ENCODE assay signal across 9 mouse cellular contexts in genomic region chr10:75062621-75063020, GRCm38 (mm10). TPM values are rescaled to one million over a fixed set of nuclear protein-coding genes. Genes with fewer than 3 reads are reported as not detected.
DNase-seq lines count a peak whose midpoint lies in the region; ATAC-seq and TF ChIP-seq lines count a peak whose summit lies in the region.
"Had no signal": no experiment of that assay in that cellular context is flagged by ENCODE, and none has a peak within 500 bp of the region (broad histone marks: within the 10 kb centered on the region; RNA-seq: fewer than 3 reads in every experiment).

No protein-coding gene starts in this region.

- ATAC-seq in heart, embryonic 11.5 days (replicated peaks; ENCODE audit: insufficient number of reproducible peaks, low FRiP score, low TSS enrichment) = no peak
- ATAC-seq in heart, postnatal 0 days (ENCODE audit: insufficient read depth, low read depth) = no peak
- ATAC-seq in liver, postnatal 0 days = no peak

- H3K27ac ChIP-seq in heart, embryonic 11.5 days (ENCODE audit: low read depth, low read length) = no peak overlapping the region
- H3K27ac ChIP-seq in heart, postnatal 0 days (ENCODE audit: low read depth) = no peak overlapping the region
- H3K27ac ChIP-seq in liver, postnatal 0 days (ENCODE audit: low read depth) = no peak overlapping the region

- DNase-seq in heart, postnatal 14 days = no peak
- DNase-seq in B cell, adult 2 months = peak; percentile 14 to 22
- DNase-seq in heart, postnatal 0 days (ENCODE audit: low spot score) = no peak
- no peak for DNase-seq in liver, postnatal 0 days
- no peak for DNase-seq in Muller cell, postnatal 12 days (ENCODE audit: inconsistent ontology term)
- no peak for DNase-seq in kidney, postnatal 10 days
- DNase-seq in frontal cortex, postnatal 10 days (ENCODE audit: low spot score in 2 of 2) = no peak
- DNase-seq: layer of hippocampus, adult 9-11 months had no signal

- H3K9me3 ChIP-seq in heart, embryonic 11.5 days (replicated peaks; ENCODE audit: control insufficient read depth, low read length) = no peaks in the 10 kb centered on the region
- no peaks in the 10 kb centered on the region for H3K9me3 ChIP-seq in heart, postnatal 0 days (replicated peaks; ENCODE audit: control insufficient read depth, low read length)
- H3K9me3 ChIP-seq in liver, postnatal 0 days (ENCODE audit: low read length) = no peaks in the 10 kb centered on the region

- H3K4me3 ChIP-seq in heart, embryonic 11.5 days (ENCODE audit: low read depth, low read length) = peak overlapping the region; percentile 83
- H3K4me3 ChIP-seq in heart, postnatal 0 days (ENCODE audit: low read depth, low read length) = peak overlapping the region; percentile 87; the same call in 1 of the 2 replicates
- peak overlapping the region; percentile 73 for H3K4me3 ChIP-seq in liver, postnatal 0 days (ENCODE audit: low read depth, low read length)

- intact Hi-C loops in heart, postnatal 14 days (cut with DNase I) = loop anchor here (5.0 kb wide), 1 partner anchor 40 kb away; no protein-coding TSS in a partner anchor

- TF ChIP-seq EP300 in heart, postnatal 0 days (IDR thresholded peaks at IDR 0.05; ENCODE audit: low read depth) = no peak
- no peak for TF ChIP-seq EP300 in liver, postnatal 0 days (IDR thresholded peaks at IDR 0.05; ENCODE audit: low read depth)

- H3K27me3 ChIP-seq in heart, embryonic 11.5 days (ENCODE audit: control insufficient read depth, insufficient read depth, low read length) = peaks cover 10% of the 10 kb centered on the region
- peaks cover 30% of the 10 kb centered on the region for H3K27me3 ChIP-seq in heart, postnatal 0 days (ENCODE audit: control insufficient read depth, insufficient read depth, low read length)
- peaks cover 8% of the 10 kb centered on the region; the same call in 1 of the 2 replicates for H3K27me3 ChIP-seq in liver, postnatal 0 days (ENCODE audit: insufficient read depth, low read length)

- peak overlapping the region; percentile 90 for H3K4me2 ChIP-seq in heart, embryonic 11.5 days
- H3K4me2 ChIP-seq in heart, postnatal 0 days (ENCODE audit: low read depth, low read length) = peak overlapping the region; percentile 97
- peak overlapping the region; percentile 86 for H3K4me2 ChIP-seq in liver, postnatal 0 days (ENCODE audit: low read depth, low read length)

- no peak overlapping the region for H3K9ac ChIP-seq in heart, embryonic 11.5 days (ENCODE audit: low read depth, low read length)
- no peak overlapping the region for H3K9ac ChIP-seq in heart, postnatal 0 days (replicated peaks; ENCODE audit: low read depth, low read length)
- no peak overlapping the region for H3K9ac ChIP-seq in liver, postnatal 0 days (replicated peaks)

- H3K36me3 ChIP-seq in heart, embryonic 11.5 days (ENCODE audit: control insufficient read depth, insufficient read depth, low read length) = no peaks in the 10 kb centered on the region
- no peaks in the 10 kb centered on the region for H3K36me3 ChIP-seq in heart, postnatal 0 days (replicated peaks; ENCODE audit: control insufficient read depth, insufficient read depth, low read length)
- H3K36me3 ChIP-seq in liver, postnatal 0 days (replicated peaks; ENCODE audit: insufficient read depth, low read length) = peaks cover 2% of the 10 kb centered on the region; the same call in 1 of the 2 replicates

- H3K4me1 ChIP-seq in heart, embryonic 11.5 days (ENCODE audit: control insufficient read depth, insufficient read depth, low read length) = peaks cover 39% of the 10 kb centered on the region
- peaks cover 27% of the 10 kb centered on the region for H3K4me1 ChIP-seq in heart, postnatal 0 days (ENCODE audit: control insufficient read depth, insufficient read depth)
- H3K4me1 ChIP-seq in liver, postnatal 0 days (ENCODE audit: insufficient read depth) = peaks cover 41% of the 10 kb centered on the region

- TF ChIP-seq CTCF in heart, postnatal 0 days (IDR thresholded peaks at IDR 0.05; ENCODE audit: low read depth) = no peak
- TF ChIP-seq CTCF in liver, postnatal 0 days (IDR thresholded peaks at IDR 0.05; ENCODE audit: low read depth) = no peak

- 44% methylated on average over 6 of the region's 6 CpGs for WGBS in heart, embryonic 11.5 days (ENCODE audit: insufficient replicate concordance)
- WGBS in heart, postnatal 0 days = 59% methylated on average over 6 of the region's 6 CpGs
- WGBS in liver, postnatal 0 days (ENCODE audit: insufficient replicate concordance) = 26% methylated on average over 6 of the region's 6 CpGs

RNA-seq across cellular contexts. Expression of gene Bcr, which starts 2.2 kb away (rescaled TPM):
- 26.5 and 31.1 TPM in 2 replicates for polyA plus RNA-seq in heart, embryonic 11.5 days (2014; fragmentation: Nextera tagmentation; extraction: Ambion mirVana)
- total RNA-seq in heart, postnatal 14 days (2021) = 10 to 100 TPM; 11.6 to 12.3 TPM
- total RNA-seq in heart, postnatal 0 days (2014; rRNA removed; ENCODE audit: low replicate concordance) = 11.4 and 12.1 TPM in 2 replicates
- 9.3 and 10.2 TPM in 2 replicates for polyA plus RNA-seq in heart, postnatal 0 days (2015; fragmentation: Nextera tagmentation; extraction: Ambion mirVana)
- 3.4 and 3.6 TPM in 2 replicates for polyA plus RNA-seq in liver, postnatal 0 days (2015; fragmentation: Nextera tagmentation; extraction: Ambion mirVana)

RNA-seq across cellular contexts. Expression of gene Rab36, which starts 25.8 kb away (rescaled TPM):
- polyA plus RNA-seq in heart, embryonic 11.5 days (2014; fragmentation: Nextera tagmentation; extraction: Ambion mirVana) = 4.1 and 5.2 TPM in 2 replicates
- total RNA-seq in heart, postnatal 14 days (2021) = 1 to 10 TPM in 1 of 2 experiments, under 1 TPM in 1; 0.80 to 1.2 TPM
- total RNA-seq in heart, postnatal 0 days (2014; rRNA removed; ENCODE audit: low replicate concordance) = 1.4 and 3.6 TPM in 2 replicates
- polyA plus RNA-seq in heart, postnatal 0 days (2015; fragmentation: Nextera tagmentation; extraction: Ambion mirVana) = 1.4 and 1.5 TPM in 2 replicates
- 1.7 TPM in 2 replicates for polyA plus RNA-seq in liver, postnatal 0 days (2015; fragmentation: Nextera tagmentation; extraction: Ambion mirVana)

RNA-seq across cellular contexts. Expression of gene Rsph14, which starts 30.2 kb away (rescaled TPM):
- polyA plus RNA-seq in heart, embryonic 11.5 days (2014; fragmentation: Nextera tagmentation; extraction: Ambion mirVana) = not detected in 2 replicates
- total RNA-seq in heart, postnatal 14 days (2021) = not detected
- 0.81 TPM in 1 of 2 replicates, not detected in the other for total RNA-seq in heart, postnatal 0 days (2014; rRNA removed; ENCODE audit: low replicate concordance)
- 0.47 TPM in 1 of 2 replicates, not detected in the other for polyA plus RNA-seq in heart, postnatal 0 days (2015; fragmentation: Nextera tagmentation; extraction: Ambion mirVana)
- polyA plus RNA-seq in liver, postnatal 0 days (2015; fragmentation: Nextera tagmentation; extraction: Ambion mirVana) = 0.20 TPM in 1 of 2 replicates, not detected in the other

Comparison
In these comparisons a context has a peak if more than half of its experiments do, and no peak if none do; other contexts are left out.
1. DNase-seq: peak in B cell, adult 2 months (2 of 2); none in heart, postnatal 14 days (0 of 2), heart, postnatal 0 days (single experiment), liver, postnatal 0 days (single experiment), Muller cell, postnatal 12 days (single experiment), kidney, postnatal 10 days (single experiment) and frontal cortex, postnatal 10 days (0 of 2).
2. Peak in every context shown above with its lines, with median percentiles within 50 percentile points of each other: H3K4me2 ChIP-seq and H3K4me3 ChIP-seq.